Mouse (Mus musculus) mature B cell (primary cell): ENCODE measurements around the gene Fam129b.

ENCODE experiments used
- in situ Hi-C: fragments of 300-500 bp; cut with MboI; formaldehyde crosslinking; loops from 2 replicates; pipeline ENCODE4 v1.14.3; 2019

Gene Fam129b

GRCm38 (mm10) chr2:32891278-32891677 lies 15.4 kb downstream of the Fam129b start:
- in situ Hi-C loops: no loop called here

GRCm38 (mm10) chr2:32892490-32892889 lies 16.6 kb downstream of the Fam129b start:
- in situ Hi-C loops: no loop called here

GRCm38 (mm10) chr2:32894097-32894496 lies 18.2 kb downstream of the Fam129b start:
- in situ Hi-C loops: no loop called here

GRCm38 (mm10) chr2:32895606-32896106 lies 19.7 kb downstream of the Fam129b start:
- in situ Hi-C loops: no loop called here

GRCm38 (mm10) chr2:32896507-32897147 lies 20.7 kb downstream of the Fam129b start:
- in situ Hi-C loops: no loop called here

- in situ Hi-C loops: no loop called here
These were observed 23.1 kb downstream of the Fam129b start for GRCm38 (mm10) chr2:32898983-32899382.

GRCm38 (mm10) chr2:32902126-32902525 lies 26.2 kb downstream of the Fam129b start:
- in situ Hi-C loops: no loop called here

- in situ Hi-C loops: no loop called here
These were observed 27.6 kb downstream of the Fam129b start for GRCm38 (mm10) chr2:32903470-32903869.

GRCm38 (mm10) chr2:32904637-32905036 lies 28.7 kb downstream of the Fam129b start:
- in situ Hi-C loops: no loop called here

- in situ Hi-C loops: no loop called here
These were observed 29.4 kb downstream of the Fam129b start for GRCm38 (mm10) chr2:32905297-32905696.

- in situ Hi-C loops: no loop called here
These were observed 31.5 kb downstream of the Fam129b start for GRCm38 (mm10) chr2:32907442-32907841.

- in situ Hi-C loops: no loop called here
These were observed 32.4 kb downstream of the Fam129b start for GRCm38 (mm10) chr2:32908272-32908671.

- in situ Hi-C loops: no loop called here
These were observed 32.9 kb downstream of the Fam129b start for GRCm38 (mm10) chr2:32908796-32909195.

- in situ Hi-C loops: no loop called here
These were observed 35.8 kb downstream of the Fam129b start for GRCm38 (mm10) chr2:32911639-32912182.

- in situ Hi-C loops: no loop called here
These were observed 36.4 kb downstream of the Fam129b start for GRCm38 (mm10) chr2:32912210-32912804.

GRCm38 (mm10) chr2:32914362-32914761 lies 38.4 kb downstream of the Fam129b start:
- in situ Hi-C loops: no loop called here

- in situ Hi-C loops: no loop called here
These were observed 39.0 kb downstream of the Fam129b start for GRCm38 (mm10) chr2:32914896-32915295.

- in situ Hi-C loops: no loop called here
These were observed 41.6 kb downstream of the Fam129b start for GRCm38 (mm10) chr2:32917526-32917925.

- in situ Hi-C loops: no loop called here
These were observed 42.5 kb downstream of the Fam129b start for GRCm38 (mm10) chr2:32918391-32918790.

- in situ Hi-C loops: no loop called here
These were observed 45.3 kb downstream of the Fam129b start for GRCm38 (mm10) chr2:32921235-32921634.

GRCm38 (mm10) chr2:32921801-32922380 lies 46.0 kb downstream of the Fam129b start:
- in situ Hi-C loops: no loop called here

- in situ Hi-C loops: no loop called here
These were observed 46.6 kb downstream of the Fam129b start for GRCm38 (mm10) chr2:32922564-32922963.
